10 mouse cellular contexts compared by ENCODE assay signal in genomic region chr2:172477860-172478259, GRCm38 (mm10). TPM values are rescaled to one million over a fixed set of nuclear protein-coding genes. Genes with fewer than 3 reads are reported as not detected.
DNase-seq lines count a peak whose midpoint lies in the region; TF ChIP-seq lines count a peak whose summit lies in the region.
"Had no signal": no experiment of that assay in that cellular context is flagged by ENCODE, and none has a peak within 500 bp of the region (broad histone marks: within the 10 kb centered on the region; RNA-seq: fewer than 3 reads in every experiment).

No protein-coding gene starts in this region.

- peaks cover 8% of the 10 kb centered on the region; the same call in 1 of the 2 replicates for H3K4me1 ChIP-seq in limb, embryonic 10.5 days

- peaks cover 5% of the 10 kb centered on the region; the same call in 1 of the 2 replicates for H3K27me3 ChIP-seq in limb, embryonic 10.5 days (ENCODE audit: low read depth, poor library complexity, severe bottlenecking)
- H3K27me3 ChIP-seq in myocyte (ENCODE audit: control insufficient read depth, insufficient read depth, insufficient read length), result peaks cover 13% of the 10 kb centered on the region
- H3K27me3 ChIP-seq: embryonic facial prominence, embryonic 15.5 days had no signal

- no peaks in the 10 kb centered on the region for H3K79me2 ChIP-seq in myocyte (ENCODE audit: control insufficient read depth, insufficient read depth)

- peak; percentile 19 for DNase-seq in left cerebral cortex, adult 11 months (ENCODE audit: low spot score)
- no peak for DNase-seq in left cerebral cortex, adult 8-10 months (ENCODE audit: low spot score in 2 of 2)
- peak; percentile 53 for DNase-seq in Muller cell, postnatal 12 days (ENCODE audit: inconsistent ontology term)
- peak; percentile 54 for DNase-seq in embryo, embryonic 11.5 days (ENCODE audit: low read depth, low spot score)
- peak; percentile 65 for DNase-seq in heart, postnatal 4 days
- peak; percentile 56 for DNase-seq in limb, embryonic 10.5 days (ENCODE audit: low spot score)
- no peak for DNase-seq in urinary bladder, postnatal 4 days (ENCODE audit: low spot score in 2 of 2)

- 6% methylated on average over 2 of the region's 2 CpGs for WGBS in limb, embryonic 10.5 days

- no peak overlapping the region for H3K27ac ChIP-seq in limb, embryonic 10.5 days
- H3K27ac ChIP-seq: embryonic facial prominence, embryonic 15.5 days; macrophage had no signal

- no peak for TF ChIP-seq POLR2A in myocyte (IDR thresholded peaks at IDR 0.05; ENCODE audit: insufficient read length, low read depth)

- H3K4me3 ChIP-seq in limb, embryonic 10.5 days, result no peak overlapping the region
- no peak overlapping the region for H3K4me3 ChIP-seq in myocyte
- H3K4me3 ChIP-seq: embryonic facial prominence, embryonic 15.5 days had no signal

- H3K4me2 ChIP-seq in myocyte (ENCODE audit: low read depth), result peak overlapping the region; percentile 57
- H3K4me2 ChIP-seq: embryonic facial prominence, embryonic 15.5 days had no signal

- no peak overlapping the region for H3ac ChIP-seq in myocyte (ENCODE audit: control insufficient read depth, insufficient read length)

- H3K9me3 ChIP-seq in limb, embryonic 10.5 days (replicated peaks), result no peaks in the 10 kb centered on the region
- H3K9me3 ChIP-seq: embryonic facial prominence, embryonic 15.5 days had no signal

- H3K36me3 ChIP-seq in limb, embryonic 10.5 days, result no peaks in the 10 kb centered on the region
- H3K36me3 ChIP-seq in myocyte (ENCODE audit: control insufficient read depth, insufficient read depth), result no peaks in the 10 kb centered on the region
- H3K36me3 ChIP-seq: embryonic facial prominence, embryonic 15.5 days had no signal

TF ChIP-seq in myocyte, 11 proteins besides CTCF, POLR2A, EP300 and RAD21:
- TF ChIP-seq MYOD1 (IDR thresholded peaks at IDR 0.05; ENCODE audit: control insufficient read depth in 1 of 3, insufficient read length in 2 of 3, low read depth in 2 of 3) (no peak), MAX (IDR thresholded peaks at IDR 0.05; ENCODE audit: low read depth) (no peak), TCF12 (IDR thresholded peaks at IDR 0.05; ENCODE audit: insufficient read depth, poor library complexity, severe bottlenecking) (no peak), CEBPB (IDR thresholded peaks at IDR 0.05; ENCODE audit: insufficient read depth, poor library complexity, severe bottlenecking) (no peak), TCF3 (IDR thresholded peaks at IDR 0.05; ENCODE audit: insufficient read length, low read depth) (no peak), SRF (IDR thresholded peaks at IDR 0.05; ENCODE audit: control insufficient read depth, insufficient read length, low read depth) (no peak), USF1 (IDR thresholded peaks at IDR 0.05; ENCODE audit: low read depth) (no peak), POLR2AphosphoS2 (IDR thresholded peaks at IDR 0.05; ENCODE audit: insufficient read length, low read depth) (no peak), E2F4 (IDR thresholded peaks at IDR 0.05; ENCODE audit: insufficient read depth) (no peak), REST (IDR thresholded peaks at IDR 0.05; ENCODE audit: insufficient read depth, insufficient read length) (no peak), MYOG (IDR thresholded peaks at IDR 0.05; ENCODE audit: control insufficient read depth in 1 of 3, insufficient read depth in 1 of 3, insufficient read length in 2 of 3, low read depth in 2 of 3) (no peak)

RNA-seq across cellular contexts. Expression of gene Fam209, which starts 5.5 kb away (rescaled TPM):
- not detected for total RNA-seq in left cerebral cortex, adult 8-10 months (2022)
- total RNA-seq in heart, postnatal 4 days (2021), result under 1 TPM in 1 of 2 experiments, not detected in 1; 0.55 TPM
- polyA plus RNA-seq in limb, embryonic 10.5 days (2016; fragmentation: Nextera tagmentation; extraction: Ambion mirVana), result 0.21 TPM in 1 of 2 replicates, not detected in the other
- polyA plus RNA-seq in myocyte (2012; fragmentation: generic; extraction: Trizol), result 0.08 TPM

RNA-seq across cellular contexts. Expression of gene Gcnt7, which starts 19.5 kb away (rescaled TPM):
- not detected for total RNA-seq in left cerebral cortex, adult 8-10 months (2022)
- not detected for total RNA-seq in heart, postnatal 4 days (2021)
- 1.9 and 2.2 TPM in 2 replicates for polyA plus RNA-seq in limb, embryonic 10.5 days (2016; fragmentation: Nextera tagmentation; extraction: Ambion mirVana)
- 0.17 TPM for polyA plus RNA-seq in myocyte (2012; fragmentation: generic; extraction: Trizol)
- polyA plus RNA-seq: macrophage had no signal

RNA-seq across cellular contexts. Expression of gene Rtf2, which starts 37.5 kb away (rescaled TPM):
- 10 to 100 TPM; 67.7 to 75.2 (median 72.8) TPM for total RNA-seq in left cerebral cortex, adult 8-10 months (2022)
- total RNA-seq in heart, postnatal 4 days (2021), result 10 to 100 TPM; 39.3 to 41.1 TPM
- 78.6 and 79.5 TPM in 2 replicates for polyA plus RNA-seq in limb, embryonic 10.5 days (2016; fragmentation: Nextera tagmentation; extraction: Ambion mirVana)
- 49.8 TPM for polyA plus RNA-seq in myocyte (2012; fragmentation: generic; extraction: Trizol)

Comparison
In these comparisons a context has a peak if more than half of its experiments do, and no peak if none do; other contexts are left out.
1. DNase-seq: peak in left cerebral cortex, adult 11 months (single experiment), Muller cell, postnatal 12 days (single experiment), embryo, embryonic 11.5 days (single experiment), heart, postnatal 4 days (single experiment) and limb, embryonic 10.5 days (single experiment); none in left cerebral cortex, adult 8-10 months (0 of 2) and urinary bladder, postnatal 4 days (0 of 2).